In the genomic region with DNA sequence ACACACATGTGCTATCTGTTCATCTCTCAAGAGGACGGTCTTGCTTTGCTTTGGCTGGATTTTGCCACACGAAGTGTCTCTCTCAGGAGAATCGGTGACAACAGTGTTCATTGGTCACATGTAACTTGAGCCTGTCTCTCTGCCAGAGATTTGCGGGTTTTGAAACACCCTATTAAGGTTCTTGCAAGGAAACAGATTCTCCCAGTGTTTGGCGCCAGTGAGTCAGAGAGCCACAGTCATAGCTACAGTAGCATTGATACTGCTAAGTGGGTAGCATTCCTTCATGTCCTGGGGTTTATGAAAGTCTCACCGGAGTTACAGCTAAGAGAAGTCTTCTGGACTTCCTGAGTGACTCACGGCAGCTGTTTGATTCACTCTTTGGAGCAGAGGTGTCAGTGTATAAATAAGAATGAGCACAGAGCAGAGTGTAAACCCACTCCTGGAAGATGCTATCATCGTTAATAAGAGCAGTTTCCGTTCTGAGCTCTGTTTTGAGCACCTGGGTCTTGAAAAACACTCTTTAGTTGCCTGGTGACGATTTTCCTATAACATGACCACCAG, we compare ENCODE assay signal across 15 mouse cellular contexts.
DNase-seq lines count a peak whose midpoint lies in the region; TF ChIP-seq lines count a peak whose summit lies in the region.
"Had no signal": no experiment of that assay in that cellular context is flagged by ENCODE, and none has a peak within 500 bp of the region (broad histone marks: within the 10 kb centered on the region; RNA-seq: fewer than 3 reads in every experiment).

No protein-coding gene starts in this region.

- H3K4me3 ChIP-seq in gastrocnemius, adult 2 months: no peak overlapping the region; the same call in 1 of the 2 replicates
- H3K4me3 ChIP-seq: heart, embryonic 15.5 days; hindbrain, embryonic 12.5 days; stomach, embryonic 15.5 days had no signal

- H3K27ac ChIP-seq in gastrocnemius, adult 2 months: peak overlapping the region; percentile 31; the same call in 1 of the 2 replicates
- H3K27ac ChIP-seq: heart, embryonic 15.5 days; hindbrain, embryonic 12.5 days; macrophage; stomach, embryonic 15.5 days had no signal

- DNase-seq in gastrocnemius, adult 2 months: no peak
- DNase-seq in gastrocnemius, postnatal 25 days: no peak
- DNase-seq in right cerebral cortex, adult 18-20 months: peak; percentile 34
- DNase-seq in right cerebral cortex, postnatal 14 days: no peak
- DNase-seq in adrenal gland, postnatal 14 days: peak; percentile 61
- DNase-seq in layer of hippocampus, postnatal 25 days (ENCODE audit: extremely low spot score in 1 of 2, low spot score in 1 of 2): no peak
- DNase-seq in layer of hippocampus, adult 11-12 months (ENCODE audit: low spot score): no peak
- DNase-seq: cerebellum, adult 11-12 months; kidney, postnatal 25 days; midbrain, embryonic 14.5 days; thymus, postnatal 4 days had no signal

- TF ChIP-seq CTCF in gastrocnemius, adult 2 months (IDR thresholded peaks at IDR 0.05): no peak

- intact Hi-C loops in gastrocnemius, adult 2 months (cut with DNase I): no loop called here

Comparison
In these comparisons a context has a peak if more than half of its experiments do, and no peak if none do; other contexts are left out.
1. DNase-seq: peak in right cerebral cortex, adult 18-20 months (single experiment) and adrenal gland, postnatal 14 days (single experiment); none in gastrocnemius, adult 2 months (single experiment), gastrocnemius, postnatal 25 days (single experiment), right cerebral cortex, postnatal 14 days (single experiment), layer of hippocampus, postnatal 25 days (0 of 2) and layer of hippocampus, adult 11-12 months (single experiment).